Mouse (Mus musculus) gastrocnemius, adult 2 months (tissue): Measurements from ENCODE around the gene Ncoa3. TPM values are rescaled to one million over a fixed set of nuclear protein-coding genes. Genes with fewer than 3 reads are reported as not detected.
A peak's percentile ranks its signal among the peaks of the same experiment; 100 is the strongest.

ENCODE experiments used
- DNase-seq: peaks from one replicate; pipeline ENCODE4 v3.0.0; 2022
- H3K27ac ChIP-seq: fragments of 200-600 bp; 2 replicates; pipeline ENCODE4 v1.8.1; 2022; ENCODE audit warnings: mild to moderate bottlenecking
- H3K4me3 ChIP-seq: fragments of 200-600 bp; 2 replicates; pipeline ENCODE4 v1.8.1; 2022; ENCODE audit warnings: mild to moderate bottlenecking, moderate library complexity
- CTCF ChIP-seq: fragments of 200-600 bp; IDR thresholded peaks from 2 replicates; pipeline ENCODE4 v1.8.1; 2022; ENCODE audit warnings: antibody characterized with exemption, mild to moderate bottlenecking, moderate library complexity
- intact Hi-C: fragments of 180-260 bp; cut with DNase I; formaldehyde crosslinking; loops from one replicate; pipeline ENCODE4 v1.15.1; 2025
- total RNA-seq, 2 experiments: library from RNA; stranded (reverse); gene quantifications; 2 replicates each; pipeline ENCODE4 v1.2.3; 2021

Gene Ncoa3
- total RNA-seq, 2 experiments from 2014 or later, result 21.0 to 24.8 TPM

- H3K27ac ChIP-seq, result no peak overlapping the region
- TF ChIP-seq CTCF, result peak; percentile 14; the same call in 1 of the 2 replicates
- intact Hi-C loops, result no loop called here
- DNase-seq, result no peak
- no peak overlapping the region for H3K4me3 ChIP-seq
Observed at GRCm38 (mm10) chr2:165978119-165978518, 14.3 kb upstream of the Ncoa3 start.

DNA sequence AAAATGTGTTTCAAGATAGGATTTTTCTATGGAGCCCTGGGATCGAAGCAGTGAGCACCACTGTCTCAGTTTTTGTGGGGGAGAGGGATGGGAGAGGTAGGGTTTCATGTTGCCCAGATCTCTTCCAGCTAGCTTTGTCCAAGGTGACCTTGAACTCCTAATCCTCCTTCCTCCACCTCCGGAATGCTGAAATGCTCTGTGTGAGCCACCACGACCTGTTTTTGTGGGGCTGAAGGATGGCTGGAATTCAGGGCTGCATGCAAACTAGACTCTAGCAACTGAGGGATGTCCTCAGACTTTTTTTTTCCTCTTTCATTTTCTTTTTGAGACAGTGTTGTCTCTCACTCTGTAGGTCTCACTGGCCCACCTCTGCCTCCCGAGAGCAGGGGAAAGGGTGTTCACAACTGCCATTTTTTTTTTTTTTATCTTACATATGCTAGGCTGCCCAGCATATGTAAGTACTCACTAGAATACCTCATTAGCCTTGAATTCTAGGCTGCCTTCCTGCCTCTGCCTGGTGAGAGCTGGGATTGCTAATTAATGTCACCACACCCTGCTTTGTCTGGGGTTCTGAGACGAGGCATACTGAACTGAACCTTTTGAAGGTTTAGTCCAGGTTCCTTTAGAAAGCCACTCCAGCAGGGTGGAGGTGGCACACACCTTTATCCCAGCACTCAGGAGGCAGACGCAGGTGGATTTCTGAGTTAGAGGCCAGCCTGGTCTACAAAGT is 11.0 kb upstream of the Ncoa3 start:
- intact Hi-C loops, result loop anchor here (5.0 kb wide), 1 partner anchor 44 kb away; no protein-coding TSS in a partner anchor
- Histone ChIP-seq H3K4me3 (no peak overlapping the region), H3K27ac (peak overlapping the region; percentile 92)
- no peak for DNase-seq
- TF ChIP-seq CTCF, result no peak

DNA sequence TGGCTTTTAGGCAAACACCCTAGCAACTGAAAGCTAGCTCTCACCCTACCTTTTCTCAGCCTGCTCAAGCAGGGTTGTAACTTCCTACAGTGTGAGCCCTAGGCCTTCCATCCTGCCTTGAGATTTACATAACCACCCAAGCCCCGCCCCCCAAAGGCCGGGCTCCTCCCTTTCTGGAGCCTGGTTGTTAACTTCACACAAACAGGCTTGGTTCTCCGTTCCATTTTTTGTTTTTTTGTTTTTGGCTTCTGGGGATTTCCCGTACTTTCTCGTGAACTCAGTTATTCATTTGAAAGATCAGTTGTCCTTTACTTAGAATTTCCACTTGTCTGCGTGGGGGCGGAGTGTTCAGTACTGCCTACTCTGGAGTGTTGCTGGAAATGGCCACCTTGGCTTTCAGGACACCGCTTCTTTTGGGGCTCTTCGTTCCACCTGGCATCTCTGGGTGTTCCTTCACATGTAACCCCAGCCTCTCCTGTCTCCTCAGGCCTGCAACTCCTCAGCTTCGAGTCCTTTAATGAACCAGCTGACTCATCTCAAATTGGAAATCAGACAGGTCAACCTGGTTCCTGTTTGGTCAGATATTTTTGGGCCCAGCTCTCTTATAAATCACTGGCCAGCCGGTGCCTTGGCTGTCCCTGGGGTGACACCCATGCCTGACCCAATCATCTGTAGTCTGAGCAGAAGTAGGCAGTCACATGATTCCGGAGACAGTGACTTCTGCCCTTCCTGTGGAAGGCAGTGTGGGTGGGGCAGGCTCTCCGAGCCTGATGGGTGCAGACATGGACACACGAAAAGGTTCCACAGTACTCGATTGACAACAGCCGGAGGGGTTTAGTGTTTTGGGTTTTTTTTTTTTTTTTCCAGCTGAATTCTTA is 9.7 kb upstream of the Ncoa3 start:
- DNase-seq, result peak; percentile 79
- intact Hi-C loops, result loop anchor here (5.0 kb wide), 1 partner anchor 45 kb away; no protein-coding TSS in a partner anchor
- no peak for TF ChIP-seq CTCF
- Histone ChIP-seq H3K4me3 (peak overlapping the region; percentile 25), H3K27ac (peak overlapping the region; percentile 92)

- no peak overlapping the region for H3K4me3 ChIP-seq
- no peak for DNase-seq
- peak overlapping the region; percentile 35 for H3K27ac ChIP-seq
- intact Hi-C loops, result loop anchor here (5.0 kb wide), 1 partner anchor 47 kb away; no protein-coding TSS in a partner anchor
- no peak for TF ChIP-seq CTCF
Observed at GRCm38 (mm10) chr2:165984318-165984717, 8.1 kb upstream of the Ncoa3 start.

- DNase-seq, result no peak
- peak overlapping the region; percentile 94 for H3K27ac ChIP-seq
- intact Hi-C loops, result loop anchor here (5.0 kb wide), 1 partner anchor 48 kb away; no protein-coding TSS in a partner anchor
Observed at GRCm38 (mm10) chr2:165984891-165985290, 7.5 kb upstream of the Ncoa3 start.

GRCm38 (mm10) chr2:165985581-165985980 is 6.9 kb upstream of the Ncoa3 start:
- intact Hi-C loops, result no loop called here
- peak overlapping the region; percentile 94 for H3K27ac ChIP-seq
- DNase-seq, result no peak
- no peak for TF ChIP-seq CTCF
- no peak overlapping the region for H3K4me3 ChIP-seq

More at GRCm38 (mm10) chr2:165984891-165985290, 7.5 kb upstream of the Ncoa3 start:
- H3K4me3 ChIP-seq, result no peak overlapping the region
- no peak for TF ChIP-seq CTCF

DNA sequence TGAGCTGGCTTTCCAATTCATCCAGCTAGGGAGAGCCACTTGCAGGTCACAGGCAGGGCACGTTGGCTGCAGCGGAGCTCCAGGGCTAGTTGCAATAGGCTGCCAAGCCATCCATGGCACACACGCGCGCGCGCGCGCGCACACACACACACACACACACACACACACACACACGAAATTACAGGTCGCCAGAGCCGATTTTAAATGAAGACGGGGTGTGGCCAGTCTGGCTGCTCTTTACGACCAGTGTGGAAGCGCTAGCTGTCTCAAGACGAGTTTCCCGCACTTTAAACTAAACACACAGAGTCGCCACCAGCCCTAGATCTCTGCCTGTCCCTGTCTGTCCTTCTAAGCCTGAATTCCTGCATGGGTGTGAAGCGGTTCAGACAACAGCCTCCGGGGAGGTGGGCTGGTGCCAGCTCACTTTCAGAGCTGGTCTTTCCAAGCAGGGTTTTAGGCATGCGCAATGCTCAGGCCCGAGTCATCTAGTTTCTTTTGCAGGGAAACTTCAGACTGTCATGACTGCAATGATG is 5.4 kb upstream of the Ncoa3 start:
- DNase-seq, result peak; percentile 89
- intact Hi-C loops, result no loop called here
- TF ChIP-seq CTCF, result peak; percentile 42
- Histone ChIP-seq H3K4me3 (peak overlapping the region; percentile 77), H3K27ac (peak overlapping the region; percentile 94)

- no peak for TF ChIP-seq CTCF
- no peak for DNase-seq
- H3K4me3 ChIP-seq, result peak overlapping the region; percentile 85
- intact Hi-C loops, result loop anchor here (5.0 kb wide), 2 partner anchors 39 to 794 kb away; no protein-coding TSS in a partner anchor
- H3K27ac ChIP-seq, result peak overlapping the region; percentile 99
Observed at GRCm38 (mm10) chr2:165993173-165993900, 901 bp downstream of the Ncoa3 start.

- Histone ChIP-seq H3K4me3 (peak overlapping the region; percentile 85), H3K27ac (peak overlapping the region; percentile 99)
- no peak for TF ChIP-seq CTCF
- DNase-seq, result no peak
- intact Hi-C loops, result loop anchor here (5.0 kb wide), 2 partner anchors 38 to 793 kb away; no protein-coding TSS in a partner anchor
Observed at GRCm38 (mm10) chr2:165994341-165994740, 1.9 kb downstream of the Ncoa3 start.

DNA sequence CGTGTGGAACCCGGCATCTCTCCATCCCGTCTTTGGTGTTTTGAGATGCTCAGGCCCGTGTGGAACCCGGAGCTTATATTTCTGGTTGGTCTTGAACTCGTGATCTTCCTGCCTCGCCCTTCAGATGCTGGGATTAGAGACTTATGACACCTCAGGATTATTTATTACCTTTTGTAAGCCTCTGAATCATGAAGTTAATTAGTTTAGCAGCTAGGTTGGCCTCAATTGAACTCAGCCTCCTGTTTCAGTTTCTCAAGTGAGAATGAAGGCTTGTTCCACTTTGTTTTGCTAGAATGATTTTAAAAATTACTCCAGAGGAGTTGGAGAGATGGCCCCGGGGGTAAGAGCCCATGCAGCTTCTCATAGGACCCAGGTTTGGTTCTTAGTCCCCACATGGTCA is 3.3 kb downstream of the Ncoa3 start:
- H3K27ac ChIP-seq, result peak overlapping the region; percentile 61
- no peak for TF ChIP-seq CTCF
- H3K4me3 ChIP-seq, result peak overlapping the region; percentile 24; the same call in 1 of the 2 replicates
- no peak for DNase-seq
- intact Hi-C loops, result no loop called here

- no peak for DNase-seq
- peak overlapping the region; percentile 61 for H3K27ac ChIP-seq
- H3K4me3 ChIP-seq, result peak overlapping the region; percentile 19; the same call in 1 of the 2 replicates
- intact Hi-C loops, result no loop called here
- no peak for TF ChIP-seq CTCF
Observed at GRCm38 (mm10) chr2:165996130-165996529, 3.7 kb downstream of the Ncoa3 start.
